ENCODE assay signal across 31 mouse cellular contexts in the genomic region with DNA sequence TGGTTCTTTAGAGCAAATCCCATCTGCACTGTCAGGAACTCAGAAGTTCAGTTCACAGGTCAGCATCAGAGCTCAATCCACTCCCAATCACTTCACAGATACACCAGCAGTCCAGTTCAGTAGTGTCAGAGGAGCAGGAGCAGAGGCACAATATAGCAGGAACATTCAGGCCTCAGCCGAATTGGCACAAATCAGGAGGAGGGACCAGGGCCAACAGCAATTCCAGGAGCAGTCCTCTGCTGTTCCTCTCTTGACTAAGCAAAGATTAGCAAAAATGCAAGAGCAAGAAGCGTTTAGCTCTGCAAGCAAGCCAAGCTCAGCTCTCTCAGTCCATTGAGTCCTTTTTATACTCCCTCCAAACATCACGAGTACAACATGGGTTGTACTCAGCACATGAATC. TPM values are rescaled to one million over a fixed set of nuclear protein-coding genes. Genes with fewer than 3 reads are reported as not detected.
DNase-seq lines count a peak whose midpoint lies in the region; ATAC-seq and TF ChIP-seq lines count a peak whose summit lies in the region.
"Had no signal": no experiment of that assay in that cellular context is flagged by ENCODE, and none has a peak within 500 bp of the region (broad histone marks: within the 10 kb centered on the region; RNA-seq: fewer than 3 reads in every experiment).

No protein-coding gene starts in this region.

- no peak overlapping the region for H3K4me3 ChIP-seq in heart, embryonic 12.5 days
- no peak overlapping the region for H3K4me3 ChIP-seq in lung, adult 2 months (replicated peaks; ENCODE audit: extremely low read depth, low read depth, low read length)
- H3K4me3 ChIP-seq: forebrain, embryonic 10.5 days; forebrain, embryonic 13.5 days; heart, adult 2 months; heart, embryonic 10.5 days; hindbrain, embryonic 12.5 days; hindbrain, embryonic 15.5 days had no signal

- no peaks in the 10 kb centered on the region for H3K4me1 ChIP-seq in heart, embryonic 12.5 days (replicated peaks)
- H3K4me1 ChIP-seq in lung, adult 2 months (ENCODE audit: control insufficient read depth, insufficient read depth, low read length) = no peaks in the 10 kb centered on the region
- H3K4me1 ChIP-seq: forebrain, embryonic 10.5 days; forebrain, embryonic 13.5 days; heart, embryonic 10.5 days; hindbrain, embryonic 12.5 days; hindbrain, embryonic 15.5 days had no signal

- no peak for ATAC-seq in heart, embryonic 12.5 days (ENCODE audit: insufficient number of reproducible peaks, low FRiP score)
- ATAC-seq: CD4-positive, CD25-positive, alpha-beta regulatory T cell, adult 4 months; forebrain, embryonic 13.5 days; forebrain, embryonic 16.5 days; intestine, postnatal 0 days had no signal

- DNase-seq in adrenal gland, postnatal 14 days = peak; percentile 7
- DNase-seq in adrenal gland, adult (ENCODE audit: inconsistent age in 2 of 2, low spot score in 1 of 2) = no peak
- peak; percentile 2 to 24 for DNase-seq in heart, adult 18-20 months
- peak; percentile 8 for DNase-seq in lung, postnatal 36 days
- DNase-seq in lung, adult 2 months = no peak
- no peak for DNase-seq in spleen, postnatal 14 days (ENCODE audit: low spot score in 2 of 2)
- DNase-seq: cerebellum, adult 18-20 months; cerebellum, adult 9-10 months; cerebellum, postnatal 14 days; gastrocnemius, postnatal 10 days; heart, adult 2 months had no signal

- no peak for TF ChIP-seq POLR2A in lung, adult 2 months (IDR thresholded peaks at IDR 0.05; ENCODE audit: borderline replicate concordance, extremely low read depth, low read depth, low read length)

- TF ChIP-seq CTCF in lung, adult 2 months (IDR thresholded peaks at IDR 0.05; ENCODE audit: insufficient read depth, low read length) = no peak

- H3K27me3 ChIP-seq in heart, embryonic 12.5 days (replicated peaks) = no peaks in the 10 kb centered on the region
- H3K27me3 ChIP-seq: forebrain, embryonic 13.5 days; hindbrain, embryonic 12.5 days; hindbrain, embryonic 15.5 days had no signal

- 69% methylated on average over 3 of the region's 3 CpGs for WGBS in heart, embryonic 12.5 days
- 68% methylated on average over 3 of the region's 3 CpGs for WGBS in lung, adult 2 months

- H3K9ac ChIP-seq in heart, embryonic 12.5 days = no peak overlapping the region
- H3K9ac ChIP-seq: forebrain, embryonic 13.5 days; hindbrain, embryonic 12.5 days; hindbrain, embryonic 15.5 days had no signal

- no peak overlapping the region for H3K4me2 ChIP-seq in heart, embryonic 12.5 days
- H3K4me2 ChIP-seq: forebrain, embryonic 13.5 days; hindbrain, embryonic 12.5 days; hindbrain, embryonic 15.5 days had no signal

- no peaks in the 10 kb centered on the region for H3K36me3 ChIP-seq in heart, embryonic 12.5 days
- H3K36me3 ChIP-seq: forebrain, embryonic 10.5 days; heart, embryonic 10.5 days; hindbrain, embryonic 12.5 days; hindbrain, embryonic 15.5 days had no signal

- H3K27ac ChIP-seq in heart, embryonic 12.5 days (ENCODE audit: poor library complexity, severe bottlenecking) = no peak overlapping the region
- H3K27ac ChIP-seq: forebrain, embryonic 10.5 days; forebrain, embryonic 13.5 days; heart, adult 2 months; heart, embryonic 10.5 days; hindbrain, embryonic 12.5 days; hindbrain, embryonic 15.5 days had no signal

- H3K9me3 ChIP-seq in heart, embryonic 12.5 days (replicated peaks) = peaks cover 8% of the 10 kb centered on the region; the same call in 1 of the 2 replicates
- H3K9me3 ChIP-seq: heart, embryonic 10.5 days; hindbrain, embryonic 15.5 days had no signal

RNA-seq across cellular contexts. Expression of gene Olfr370, which starts 23.9 kb away (rescaled TPM):
- not detected in 2 replicates for total RNA-seq in adrenal gland, postnatal 14 days (2021)
- total RNA-seq in heart, adult 18-20 months (2021) = not detected
- not detected in 2 replicates for polyA plus RNA-seq in heart, embryonic 12.5 days (2016; fragmentation: Nextera tagmentation; extraction: Ambion mirVana)
- not detected in 2 replicates for polyA plus RNA-seq in lung, adult 2 months (2012; rRNA removed)
- total RNA-seq: adrenal gland, adult 18-20 months; gastrocnemius, adult 18-20 months; gastrocnemius, postnatal 10 days; heart, adult 2 months; heart, postnatal 25 days; hematopoietic stem cell, adult 5-6 weeks; MEL had no signal
- polyA plus RNA-seq: C2C12; embryonic facial prominence, embryonic 11.5 days; forebrain, embryonic 10.5 days; forebrain, embryonic 13.5 days; forebrain, embryonic 16.5 days; gonadal fat pad, adult 2 months; heart, adult 2 months; heart, embryonic 10.5 days; heart, embryonic 14.5 days; heart, postnatal 0 days; intestine, embryonic 14.5 days; intestine, postnatal 0 days had no signal

RNA-seq across cellular contexts. Expression of gene Scoc, which starts 53.5 kb away (rescaled TPM):
- total RNA-seq in adrenal gland, postnatal 14 days (2021) = 59.0 and 69.6 TPM in 2 replicates
- total RNA-seq in heart, adult 18-20 months (2021) = 10 to 100 TPM; 53.3 to 56.3 TPM
- 95.3 and 98.0 TPM in 2 replicates for polyA plus RNA-seq in heart, embryonic 12.5 days (2016; fragmentation: Nextera tagmentation; extraction: Ambion mirVana)
- 9.7 and 12.6 TPM in 2 replicates for polyA plus RNA-seq in lung, adult 2 months (2012; rRNA removed)

RNA-seq across cellular contexts. Expression of gene Ndufb7, which starts 54.8 kb away (rescaled TPM):
- 328 TPM in 2 replicates for total RNA-seq in adrenal gland, postnatal 14 days (2021)
- total RNA-seq in heart, adult 18-20 months (2021) = 100 to 1,000 TPM; 661 to 773 TPM
- polyA plus RNA-seq in heart, embryonic 12.5 days (2016; fragmentation: Nextera tagmentation; extraction: Ambion mirVana) = 547 and 555 TPM in 2 replicates
- polyA plus RNA-seq in lung, adult 2 months (2012; rRNA removed) = 269 and 286 TPM in 2 replicates

Comparison
In these comparisons a context has a peak if more than half of its experiments do, and no peak if none do; other contexts are left out.
1. DNase-seq: peak in adrenal gland, postnatal 14 days (single experiment), heart, adult 18-20 months (2 of 2) and lung, postnatal 36 days (single experiment); none in adrenal gland, adult (0 of 2), lung, adult 2 months (single experiment) and spleen, postnatal 14 days (0 of 2).